Mouse (Mus musculus) small intestine, adult 2 months (tissue): ENCODE data around the gene Cav2.

Experiments used
- CTCF ChIP-seq: fragments of 200-500 bp; IDR thresholded peaks from 2 replicates; pipeline ENCODE4 v1.5.1; 2012; ENCODE audit warnings: low read depth, mild to moderate bottlenecking, control low read depth, inconsistent platforms, low read length, moderate library complexity, mixed read lengths; ENCODE audit not compliant: insufficient replicate concordance, insufficient read length; ENCODE audit errors: extremely low read depth
- POLR2A ChIP-seq: fragments of 200-500 bp; IDR thresholded peaks from 2 replicates; pipeline ENCODE4 v1.6.1; 2012; ENCODE audit warnings: low read depth, mild to moderate bottlenecking, control low read depth, inconsistent platforms, low read length, moderate library complexity

- no peak for TF ChIP-seq CTCF
- no peak for TF ChIP-seq POLR2A
Observed at GRCm38 (mm10) chr6:17283834-17284233, 2.8 kb downstream of the Cav2 start.
